Mouse (Mus musculus): ENCODE data around the gene Dhx40. TPM values are rescaled to one million over a fixed set of nuclear protein-coding genes. Genes with fewer than 3 reads are reported as not detected.
"Not testable (repeated sequence)": the region's sequence is repeated elsewhere in the genome, so short reads cannot be mapped to it uniquely, and the experiment has no call there.

Gene Dhx40
- polyA plus RNA-seq, 1 experiment from 2014 or later, result 10.4 TPM

DNA sequence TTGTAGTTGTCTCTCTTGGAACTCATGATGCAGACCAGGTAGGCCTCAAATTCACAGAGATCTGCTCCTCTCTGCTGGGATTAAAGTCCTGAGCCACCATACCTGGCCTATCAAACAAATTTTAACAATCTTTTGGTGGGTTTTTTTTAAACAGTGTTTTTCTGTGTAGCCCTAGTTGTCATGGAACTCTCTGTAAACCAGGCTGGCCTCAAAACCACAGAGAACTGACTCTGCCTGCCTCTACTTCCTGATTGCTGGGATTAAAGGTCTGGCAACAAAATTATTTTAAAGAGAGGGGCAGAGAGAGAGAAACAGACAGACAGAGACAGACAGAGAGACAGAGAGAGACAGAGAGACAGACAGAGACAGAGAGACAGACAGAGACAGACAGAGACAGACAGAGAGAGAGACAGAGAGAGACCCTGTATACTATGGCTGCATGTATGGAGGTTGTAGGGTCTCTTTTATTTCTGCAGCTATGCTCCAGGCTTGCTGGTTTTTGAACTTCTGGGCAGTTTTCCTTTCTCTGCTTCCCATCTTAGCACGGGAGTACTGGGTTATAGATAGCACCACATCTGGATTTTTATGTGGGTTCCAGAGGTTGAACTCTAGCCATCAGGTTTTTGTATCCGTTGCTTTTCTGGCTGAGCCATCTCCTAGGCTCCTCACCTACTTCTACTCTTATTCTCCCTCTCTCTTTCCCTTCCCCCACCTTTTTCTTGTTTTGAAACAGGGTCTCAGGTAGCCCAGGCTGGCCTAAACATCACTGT is 20.1 kb upstream of the Dhx40 start:
- no peak for ATAC-seq (ENCODE audit: low read depth)
- Histone ChIP-seq H3K27me3 (ENCODE audit: control insufficient read depth, insufficient read depth, low read depth, low read length) (no peaks in the 10 kb centered on the region), H3K4me3 (ENCODE audit: low read depth, low read length) (no peak overlapping the region), H3K4me2 (ENCODE audit: low read depth, low read length) (no peak overlapping the region), H3K27ac (ENCODE audit: low read length) (no peak overlapping the region), H3K9ac (ENCODE audit: low read depth, low read length) (no peak overlapping the region), H3K9me3 (replicated peaks; ENCODE audit: control insufficient read depth, low read length) (no peaks in the 10 kb centered on the region), H3K4me1 (ENCODE audit: control insufficient read depth, low read depth, low read length) (no peaks in the 10 kb centered on the region), H3K36me3 (ENCODE audit: control insufficient read depth, insufficient read depth) (no peaks in the 10 kb centered on the region)
- WGBS (ENCODE audit: insufficient replicate concordance), result 48% methylated on average over 2 of the region's 2 CpGs

DNA sequence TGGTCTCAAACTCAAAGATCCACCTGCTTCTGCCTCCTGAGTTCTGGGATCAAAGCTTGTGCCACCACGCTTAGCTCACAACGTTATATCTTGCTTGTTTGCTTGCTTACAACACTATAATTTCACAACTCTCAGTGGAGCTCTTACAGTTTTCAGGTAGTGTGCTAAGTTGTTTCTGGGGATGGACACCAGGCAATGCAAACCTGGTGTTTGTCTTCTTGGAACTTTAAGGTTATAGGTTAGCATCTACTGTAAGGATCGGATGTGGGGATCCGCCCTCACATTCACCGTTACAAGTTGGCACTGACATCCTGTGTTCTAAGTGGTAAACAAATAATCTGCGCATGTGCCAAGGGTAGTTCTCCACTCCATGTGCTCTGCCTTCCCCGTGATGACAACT is 16.9 kb upstream of the Dhx40 start:
- Histone ChIP-seq H3K27me3 (ENCODE audit: control insufficient read depth, insufficient read depth, low read depth, low read length) (no peaks in the 10 kb centered on the region), H3K4me3 (ENCODE audit: low read depth, low read length) (no peak overlapping the region), H3K9me3 (replicated peaks; ENCODE audit: control insufficient read depth, low read length) (no peaks in the 10 kb centered on the region), H3K9ac (ENCODE audit: low read depth, low read length) (no peak overlapping the region), H3K4me2 (ENCODE audit: low read depth, low read length) (no peak overlapping the region), H3K36me3 (ENCODE audit: control insufficient read depth, insufficient read depth) (no peaks in the 10 kb centered on the region), H3K4me1 (ENCODE audit: control insufficient read depth, low read depth, low read length) (no peaks in the 10 kb centered on the region), H3K27ac (ENCODE audit: low read length) (no peak overlapping the region)
- 78% methylated on average over 6 of the region's 7 CpGs for WGBS (ENCODE audit: insufficient replicate concordance)
- no peak for ATAC-seq (ENCODE audit: low read depth)

DNA sequence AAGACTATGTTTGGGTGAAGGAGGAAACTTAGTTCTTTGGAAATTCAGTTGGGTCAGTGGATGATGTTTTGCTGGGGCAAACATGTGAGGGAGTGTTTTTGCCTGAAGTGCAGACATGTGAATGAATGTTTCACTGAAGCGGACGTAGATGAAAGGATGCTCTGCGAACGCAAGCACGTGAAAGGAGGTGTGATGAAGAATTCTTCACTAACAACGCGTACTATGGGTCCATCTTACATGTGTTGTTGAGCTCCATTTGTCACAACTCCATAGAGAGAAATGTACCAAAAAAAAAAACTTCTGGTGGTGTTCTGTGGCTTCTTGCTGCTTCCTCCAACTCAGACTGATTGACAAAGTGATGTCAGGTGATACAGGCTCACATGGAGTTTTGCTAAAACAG is 15.0 kb upstream of the Dhx40 start:
- no peak overlapping the region for H3K9ac ChIP-seq (ENCODE audit: low read depth, low read length)
- no peak for ATAC-seq (ENCODE audit: low read depth)
- no peaks in the 10 kb centered on the region for H3K9me3 ChIP-seq (replicated peaks; ENCODE audit: control insufficient read depth, low read length)
- H3K4me1 ChIP-seq (ENCODE audit: control insufficient read depth, low read depth, low read length), result no peaks in the 10 kb centered on the region
- WGBS (ENCODE audit: insufficient replicate concordance), result 80% methylated on average over 7 of the region's 7 CpGs
- no peaks in the 10 kb centered on the region; the same call in 1 of the 2 replicates for H3K27me3 ChIP-seq (ENCODE audit: control insufficient read depth, insufficient read depth, low read depth, low read length)
- H3K4me3 ChIP-seq (ENCODE audit: low read depth, low read length), result no peak overlapping the region
- H3K36me3 ChIP-seq (ENCODE audit: control insufficient read depth, insufficient read depth), result no peaks in the 10 kb centered on the region
- H3K27ac ChIP-seq (ENCODE audit: low read length), result no peak overlapping the region
- H3K4me2 ChIP-seq (ENCODE audit: low read depth, low read length), result no peak overlapping the region

DNA sequence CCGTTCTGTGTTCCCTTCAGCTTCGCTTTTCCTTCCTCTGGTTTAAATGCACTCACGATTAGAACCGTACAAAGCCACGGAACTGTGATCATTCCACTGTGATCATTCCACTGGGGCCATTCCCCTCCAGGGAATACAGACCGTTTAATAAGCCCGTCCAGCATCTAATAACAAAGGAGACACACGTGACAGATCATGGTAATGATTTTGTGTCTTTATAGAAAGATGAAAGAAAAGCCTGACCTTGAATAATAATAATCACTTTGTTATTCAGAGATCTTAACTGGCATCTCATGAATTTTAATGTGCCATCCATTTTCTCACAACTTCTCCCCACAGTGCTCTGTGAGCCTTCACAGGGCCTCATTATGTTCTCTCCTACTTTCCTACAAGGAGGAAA is 12.0 kb upstream of the Dhx40 start:
- Histone ChIP-seq H3K4me2 (ENCODE audit: low read depth, low read length) (no peak overlapping the region), H3K9ac (ENCODE audit: low read depth, low read length) (no peak overlapping the region), H3K27me3 (ENCODE audit: control insufficient read depth, insufficient read depth, low read depth, low read length) (no peaks in the 10 kb centered on the region; the same call in 1 of the 2 replicates), H3K9me3 (replicated peaks; ENCODE audit: control insufficient read depth, low read length) (no peaks in the 10 kb centered on the region), H3K4me3 (ENCODE audit: low read depth, low read length) (no peak overlapping the region), H3K4me1 (ENCODE audit: control insufficient read depth, low read depth, low read length) (no peaks in the 10 kb centered on the region), H3K36me3 (ENCODE audit: control insufficient read depth, insufficient read depth) (no peaks in the 10 kb centered on the region), H3K27ac (ENCODE audit: low read length) (no peak overlapping the region)
- 68% methylated on average over 8 of the region's 8 CpGs for WGBS (ENCODE audit: insufficient replicate concordance)
- no peak for ATAC-seq (ENCODE audit: low read depth)

DNA sequence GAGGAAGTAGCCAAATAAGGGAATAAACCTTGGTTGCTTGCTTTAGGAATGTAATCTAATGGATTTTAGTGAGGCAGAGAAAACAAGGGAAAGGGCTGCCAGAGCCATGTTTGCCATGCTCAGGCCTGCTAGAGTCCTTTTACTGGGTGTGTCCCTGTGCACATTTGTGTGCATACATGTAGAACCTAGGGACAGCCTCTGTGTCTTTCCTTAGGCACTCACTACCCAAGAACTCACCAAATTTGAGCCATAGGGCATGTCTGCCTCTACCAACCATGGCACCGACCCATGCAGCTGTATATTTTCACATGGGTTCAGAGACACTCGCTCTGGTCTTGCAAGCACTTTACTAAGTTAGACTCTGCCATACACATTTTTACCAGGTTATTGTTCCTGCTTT is 11.4 kb upstream of the Dhx40 start:
- Histone ChIP-seq H3K9ac (ENCODE audit: low read depth, low read length) (no peak overlapping the region), H3K36me3 (ENCODE audit: control insufficient read depth, insufficient read depth) (no peaks in the 10 kb centered on the region), H3K27ac (ENCODE audit: low read length) (no peak overlapping the region), H3K4me3 (ENCODE audit: low read depth, low read length) (no peak overlapping the region), H3K9me3 (replicated peaks; ENCODE audit: control insufficient read depth, low read length) (no peaks in the 10 kb centered on the region), H3K4me2 (ENCODE audit: low read depth, low read length) (no peak overlapping the region), H3K27me3 (ENCODE audit: control insufficient read depth, insufficient read depth, low read depth, low read length) (no peaks in the 10 kb centered on the region; the same call in 1 of the 2 replicates), H3K4me1 (ENCODE audit: control insufficient read depth, low read depth, low read length) (no peaks in the 10 kb centered on the region)
- ATAC-seq (ENCODE audit: low read depth), result no peak
- WGBS (ENCODE audit: insufficient replicate concordance), result 65% methylated on average over 2 of the region's 2 CpGs

DNA sequence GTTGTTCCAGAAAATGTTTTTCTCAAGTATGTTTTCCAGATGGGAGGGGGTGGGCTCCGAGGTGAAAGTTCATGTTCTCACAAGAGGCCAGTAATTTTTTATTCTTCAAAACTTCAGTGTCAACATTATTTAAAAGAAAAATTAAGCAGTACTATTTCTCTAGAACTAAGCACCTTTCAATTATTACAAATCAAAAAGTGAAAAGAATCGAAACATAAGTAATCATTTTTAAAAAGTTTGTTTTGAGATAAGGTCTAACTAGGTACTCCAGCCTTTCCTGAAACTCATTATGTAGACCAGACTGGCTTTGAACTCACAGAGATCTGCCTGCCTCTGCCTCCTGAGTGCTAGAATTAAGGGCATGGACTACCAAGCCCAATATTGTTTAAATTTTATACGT is 8.7 kb upstream of the Dhx40 start:
- H3K9me3 ChIP-seq (replicated peaks; ENCODE audit: control insufficient read depth, low read length); H3K9ac ChIP-seq (ENCODE audit: low read depth, low read length); H3K36me3 ChIP-seq (ENCODE audit: control insufficient read depth, insufficient read depth); H3K4me1 ChIP-seq (ENCODE audit: control insufficient read depth, low read depth, low read length); H3K27ac ChIP-seq (ENCODE audit: low read length); H3K4me2 ChIP-seq (ENCODE audit: low read depth, low read length); H3K4me3 ChIP-seq (ENCODE audit: low read depth, low read length); ATAC-seq (ENCODE audit: low read depth); H3K27me3 ChIP-seq (ENCODE audit: control insufficient read depth, insufficient read depth, low read depth, low read length): not testable (repeated sequence)
- 47% methylated on average over 3 of the region's 3 CpGs for WGBS (ENCODE audit: insufficient replicate concordance)

DNA sequence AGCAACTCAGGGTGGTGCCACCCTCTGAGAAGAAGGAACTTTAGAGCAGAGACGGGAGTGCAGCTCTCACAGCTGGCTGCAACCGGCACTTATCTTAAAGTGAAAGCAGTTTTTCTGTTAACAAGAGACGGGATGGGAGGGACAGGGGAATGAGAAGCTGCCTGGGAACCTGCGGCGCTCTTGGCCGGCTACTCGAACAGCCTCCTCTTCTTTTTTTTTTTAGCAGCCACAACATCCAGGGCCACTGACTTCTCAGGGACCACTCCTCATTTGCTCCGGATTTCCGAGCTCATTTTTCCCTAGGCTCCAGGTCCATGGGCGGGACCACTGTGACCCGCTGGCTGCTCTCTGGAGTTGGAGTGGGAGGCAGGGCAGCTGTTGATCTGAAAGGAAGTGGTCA is 6.9 kb upstream of the Dhx40 start:
- not testable (repeated sequence) for H3K36me3 ChIP-seq (ENCODE audit: control insufficient read depth, insufficient read depth); H3K4me1 ChIP-seq (ENCODE audit: control insufficient read depth, low read depth, low read length); H3K4me3 ChIP-seq (ENCODE audit: low read depth, low read length); ATAC-seq (ENCODE audit: low read depth); H3K27ac ChIP-seq (ENCODE audit: low read length); H3K4me2 ChIP-seq (ENCODE audit: low read depth, low read length); H3K9ac ChIP-seq (ENCODE audit: low read depth, low read length); H3K27me3 ChIP-seq (ENCODE audit: control insufficient read depth, insufficient read depth, low read depth, low read length); H3K9me3 ChIP-seq (replicated peaks; ENCODE audit: control insufficient read depth, low read length)
- WGBS (ENCODE audit: insufficient replicate concordance), result 0% methylated on average over 4 of the region's 11 CpGs

DNA sequence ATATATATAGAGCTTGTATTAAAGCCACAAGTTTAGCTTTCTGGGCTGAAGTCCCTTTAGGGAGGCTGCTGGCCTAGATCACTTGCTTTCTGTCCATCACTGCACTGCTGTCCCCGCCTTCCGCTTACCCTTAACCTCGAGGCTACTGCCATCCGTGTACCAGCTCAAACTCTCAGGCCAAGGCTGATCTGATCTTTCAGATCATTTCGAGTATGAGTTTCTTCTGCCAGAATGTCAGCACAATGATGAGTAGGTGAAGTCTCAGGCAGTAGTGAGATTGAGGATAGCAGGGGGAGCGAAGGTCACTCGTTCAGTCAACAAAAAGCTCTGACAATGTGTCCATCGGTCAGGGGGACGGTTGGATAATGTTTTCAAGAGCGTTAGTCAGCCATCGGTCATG is 5.7 kb upstream of the Dhx40 start:
- not testable (repeated sequence) for H3K27me3 ChIP-seq (ENCODE audit: control insufficient read depth, insufficient read depth, low read depth, low read length); ATAC-seq (ENCODE audit: low read depth); H3K4me1 ChIP-seq (ENCODE audit: control insufficient read depth, low read depth, low read length); H3K9me3 ChIP-seq (replicated peaks; ENCODE audit: control insufficient read depth, low read length); H3K4me2 ChIP-seq (ENCODE audit: low read depth, low read length); H3K4me3 ChIP-seq (ENCODE audit: low read depth, low read length); H3K9ac ChIP-seq (ENCODE audit: low read depth, low read length); H3K36me3 ChIP-seq (ENCODE audit: control insufficient read depth, insufficient read depth); H3K27ac ChIP-seq (ENCODE audit: low read length)
- WGBS (ENCODE audit: insufficient replicate concordance), result 54% methylated on average over 5 of the region's 11 CpGs

DNA sequence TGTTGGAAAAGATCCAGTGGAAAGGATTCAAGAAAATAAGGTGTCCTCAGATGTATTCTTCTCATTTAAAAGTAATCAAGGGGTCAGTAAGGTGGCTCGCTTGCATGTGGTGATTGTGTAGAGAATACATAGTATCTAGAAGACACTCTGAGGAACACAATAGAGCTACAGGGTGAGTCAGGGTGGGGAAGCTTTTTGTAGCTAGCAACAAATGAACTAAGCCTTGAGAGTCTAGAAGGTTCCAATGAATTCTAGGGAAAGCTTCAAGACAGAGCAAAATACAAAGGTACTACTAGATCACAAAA is 3.7 kb upstream of the Dhx40 start:
- Histone ChIP-seq H3K4me3 (ENCODE audit: low read depth, low read length) (no peak overlapping the region), H3K36me3 (ENCODE audit: control insufficient read depth, insufficient read depth) (no peaks in the 10 kb centered on the region), H3K4me1 (ENCODE audit: control insufficient read depth, low read depth, low read length) (peaks cover 11% of the 10 kb centered on the region), H3K9ac (ENCODE audit: low read depth, low read length) (no peak overlapping the region), H3K9me3 (replicated peaks; ENCODE audit: control insufficient read depth, low read length) (0 out of 2 replicates have a peak, but pooled peaks cover 2% of the 10 kb centered on the region), H3K4me2 (ENCODE audit: low read depth, low read length) (no peak overlapping the region), H3K27ac (ENCODE audit: low read length) (no peak overlapping the region), H3K27me3 (ENCODE audit: control insufficient read depth, insufficient read depth, low read depth, low read length) (no peaks in the 10 kb centered on the region)
- 73% methylated on average over 1 of the region's 1 CpGs for WGBS (ENCODE audit: insufficient replicate concordance)
- ATAC-seq (ENCODE audit: low read depth), result no peak

Measured in liver, embryonic 16.5 days (tissue).